Mouse (Mus musculus) CH12.LX (cell line): ENCODE data around the gene Hsf4.

ENCODE experiments used
- CTCF ChIP-seq, 2 experiments: IDR thresholded peaks in 1 of 2; conservative IDR thresholded peaks in 1 of 2; 2 replicates each; pipeline ENCODE4 v1.5.1; 2011 to 2012; ENCODE audit warnings: low read depth in 2 of 2, low read length in 2 of 2, improper control_type of control experiment in 1 of 2, inconsistent platforms in 1 of 2, mild to moderate bottlenecking in 1 of 2, moderate library complexity in 1 of 2
- ETS1 ChIP-seq: conservative IDR thresholded peaks from 2 replicates; pipeline ENCODE4 v1.6.1; 2012; ENCODE audit warnings: low read depth, mild to moderate bottlenecking, inconsistent platforms, low read length, improper control_type of control experiment, moderate library complexity
- GABPA ChIP-seq: IDR thresholded peaks from 2 replicates; pipeline ENCODE4 v1.6.1; 2012; ENCODE audit warnings: low read depth, low read length, improper control_type of control experiment, inconsistent platforms; ENCODE audit not compliant: insufficient replicate concordance
- HCFC1 ChIP-seq: IDR thresholded peaks from 2 replicates; pipeline ENCODE4 v1.6.1; 2012; ENCODE audit warnings: low read depth, mild to moderate bottlenecking, inconsistent platforms, low read length, improper control_type of control experiment
- IRF4 ChIP-seq: IDR thresholded peaks from 2 replicates; pipeline ENCODE4 v1.6.1; 2014; ENCODE audit warnings: low read depth, mild to moderate bottlenecking, inconsistent platforms, low read length, improper control_type of control experiment
- JUND ChIP-seq: conservative IDR thresholded peaks from 2 replicates; pipeline ENCODE4 v1.6.1; 2011; ENCODE audit warnings: low read depth, low read length, improper control_type of control experiment
- MEF2A ChIP-seq: IDR thresholded peaks from 2 replicates; pipeline ENCODE4 v1.6.1; 2014; ENCODE audit warnings: low read depth, mild to moderate bottlenecking, inconsistent platforms, low read length, improper control_type of control experiment, borderline replicate concordance
- POLR2A ChIP-seq: IDR thresholded peaks from 2 replicates; pipeline ENCODE4 v1.6.1; 2011; ENCODE audit warnings: low read depth, mild to moderate bottlenecking, improper control_type of control experiment, low read length
- SIN3A ChIP-seq: IDR thresholded peaks from 2 replicates; pipeline ENCODE4 v1.6.1; 2012; ENCODE audit warnings: low read length, improper control_type of control experiment, inconsistent platforms
- USF2 ChIP-seq: conservative IDR thresholded peaks from 2 replicates; pipeline ENCODE4 v1.6.1; 2011; ENCODE audit warnings: low read depth, low read length, improper control_type of control experiment
- ZC3H11A ChIP-seq: IDR thresholded peaks from 2 replicates; pipeline ENCODE4 v1.6.1; 2012; ENCODE audit warnings: low read depth, mild to moderate bottlenecking, inconsistent platforms, low read length, improper control_type of control experiment
- ZKSCAN1 ChIP-seq: IDR thresholded peaks from 2 replicates; pipeline ENCODE4 v1.6.1; 2012; ENCODE audit warnings: low read depth, inconsistent platforms, low read length, improper control_type of control experiment, borderline replicate concordance

- TF ChIP-seq CTCF (conservative IDR thresholded peaks at IDR 0.05 in 1 of 2, IDR thresholded peaks at IDR 0.05 in 1 of 2; ENCODE audit: low read depth in 2 of 2, low read length in 2 of 2) = no peak
- no peak for TF ChIP-seq ETS1
- no peak for TF ChIP-seq POLR2A
- no peak for TF ChIP-seq SIN3A
- TF ChIP-seq IRF4 = no peak
- no peak for TF ChIP-seq ZKSCAN1
- TF ChIP-seq ZC3H11A = no peak
- TF ChIP-seq USF2 = no peak
- no peak for TF ChIP-seq HCFC1
- no peak for TF ChIP-seq MEF2A
- no peak for TF ChIP-seq GABPA
- TF ChIP-seq JUND = no peak
Observed at GRCm38 (mm10) chr8:105257318-105258114, 12.1 kb upstream of the Hsf4 start.
